Comparison of ENCODE assay signal across 8 mouse cellular contexts in the genomic region with DNA sequence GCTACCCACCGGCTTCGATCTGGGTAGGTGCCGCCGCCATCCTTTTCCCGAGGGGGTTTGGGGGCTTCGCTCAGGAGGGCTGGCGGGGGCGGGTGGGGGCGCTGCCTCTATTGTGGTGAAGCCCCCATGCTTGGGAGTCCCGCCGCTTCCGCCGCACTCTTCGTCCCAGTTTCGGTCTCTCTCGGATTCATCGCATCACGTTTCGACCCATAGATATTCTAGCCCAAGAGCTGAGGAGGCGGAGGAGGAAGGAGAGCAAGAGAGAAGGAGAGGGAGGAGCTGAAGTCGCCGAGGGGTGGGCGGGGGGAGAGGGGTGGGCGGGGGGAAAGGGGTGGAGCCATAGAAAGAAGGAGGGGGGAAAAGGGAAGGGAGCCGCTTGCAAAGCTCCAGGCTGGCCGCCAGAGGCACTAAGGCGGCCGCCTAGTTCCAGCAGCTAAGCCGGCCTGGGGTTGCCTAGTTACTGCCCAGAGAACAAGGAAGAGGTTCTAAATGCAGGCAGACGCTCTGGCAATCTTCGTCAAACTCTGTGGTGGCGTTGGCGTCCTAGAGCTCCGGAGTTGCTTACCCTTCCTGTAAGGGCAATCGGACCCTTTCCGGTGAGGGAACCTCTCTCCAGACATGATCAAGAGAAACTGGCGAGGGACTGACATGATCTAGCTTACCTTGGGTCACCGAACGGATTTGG. TPM values are rescaled to one million over a fixed set of nuclear protein-coding genes. Genes with fewer than 3 reads are reported as not detected.
A peak's percentile ranks its signal among the peaks of the same experiment; 100 is the strongest.
DNase-seq lines count a peak whose midpoint lies in the region; ATAC-seq and TF ChIP-seq lines count a peak whose summit lies in the region.

A gene (minus strand): TSS at position 283 of the 685 bp plus-strand sequence.

- no peaks in the 10 kb centered on the region for H3K79me3 ChIP-seq in C2C12 (ENCODE audit: low read depth)

- H3K27me3 ChIP-seq in C2C12 (ENCODE audit: control insufficient read depth, insufficient read depth, insufficient read length), result no peaks in the 10 kb centered on the region
- H3K27me3 ChIP-seq in erythroblast, embryonic 14.5 days (ENCODE audit: control insufficient read depth), result no peaks in the 10 kb centered on the region
- H3K27me3 ChIP-seq in heart, embryonic 12.5 days (replicated peaks), result no peaks in the 10 kb centered on the region
- H3K27me3 ChIP-seq in kidney, postnatal 0 days (ENCODE audit: insufficient read depth, low read length), result no peaks in the 10 kb centered on the region
- H3K27me3 ChIP-seq in liver, embryonic 11.5 days (replicated peaks; ENCODE audit: control insufficient read depth, insufficient read depth, low read length), result no peaks in the 10 kb centered on the region
- no peaks in the 10 kb centered on the region for H3K27me3 ChIP-seq in stomach, embryonic 14.5 days (ENCODE audit: control insufficient read depth, insufficient read depth, low read length)

- 0 out of 2 replicates have a peak, but pooled peaks have one; percentile 10 for TF ChIP-seq POLR2A in brain, embryonic 14.5 days (IDR thresholded peaks at IDR 0.05; ENCODE audit: borderline replicate concordance, extremely low read depth, insufficient read depth, insufficient read length, poor library complexity, severe bottlenecking)

- H3K9me3 ChIP-seq in erythroblast, embryonic 14.5 days (ENCODE audit: control insufficient read depth, low read length), result no peaks in the 10 kb centered on the region
- H3K9me3 ChIP-seq in heart, embryonic 12.5 days (replicated peaks), result no peaks in the 10 kb centered on the region
- H3K9me3 ChIP-seq in kidney, postnatal 0 days (replicated peaks; ENCODE audit: low read length), result no peaks in the 10 kb centered on the region
- H3K9me3 ChIP-seq in liver, embryonic 11.5 days (ENCODE audit: control insufficient read depth, low read length), result no peaks in the 10 kb centered on the region
- no peaks in the 10 kb centered on the region for H3K9me3 ChIP-seq in stomach, embryonic 14.5 days (ENCODE audit: control insufficient read depth, low read depth, low read length)

- H3K36me3 ChIP-seq in C2C12 (ENCODE audit: control insufficient read depth, insufficient read depth), result no peaks in the 10 kb centered on the region
- peaks cover 3% of the 10 kb centered on the region; the same call in 1 of the 2 replicates for H3K36me3 ChIP-seq in erythroblast, embryonic 14.5 days (ENCODE audit: control insufficient read depth)
- no peaks in the 10 kb centered on the region for H3K36me3 ChIP-seq in heart, embryonic 12.5 days
- no peaks in the 10 kb centered on the region for H3K36me3 ChIP-seq in kidney, postnatal 0 days (ENCODE audit: insufficient read depth, low read length)
- no peaks in the 10 kb centered on the region for H3K36me3 ChIP-seq in liver, embryonic 11.5 days (ENCODE audit: control insufficient read depth, insufficient read depth, low read length)
- no peaks in the 10 kb centered on the region for H3K36me3 ChIP-seq in stomach, embryonic 14.5 days (ENCODE audit: control insufficient read depth, insufficient read depth, low read length)

- H3ac ChIP-seq in C2C12 (ENCODE audit: control insufficient read depth, insufficient read length, low read depth), result peak within 1 kb of the TSS; percentile 69

- H3K79me2 ChIP-seq in C2C12 (ENCODE audit: control insufficient read depth, insufficient read depth), result peaks cover 7% of the 10 kb centered on the region

- peak within 1 kb of the TSS; percentile 81 for H3K9ac ChIP-seq in heart, embryonic 12.5 days
- peak within 1 kb of the TSS; percentile 65 for H3K9ac ChIP-seq in kidney, postnatal 0 days (ENCODE audit: low read depth, low read length)
- H3K9ac ChIP-seq in liver, embryonic 11.5 days (ENCODE audit: low read depth, low read length), result peak within 1 kb of the TSS; percentile 56
- peak within 1 kb of the TSS; percentile 36 for H3K9ac ChIP-seq in stomach, embryonic 14.5 days (replicated peaks; ENCODE audit: low read depth, low read length)

- peak; percentile 97 for DNase-seq in brain, embryonic 14.5 days (ENCODE audit: low read depth)
- DNase-seq in kidney, postnatal 0 days (ENCODE audit: low spot score), result peak; percentile 94
- DNase-seq in liver, embryonic 11.5 days (ENCODE audit: low spot score), result peak; percentile 62
- peak; percentile 89 for DNase-seq in naive thymus-derived CD4-positive, alpha-beta T cell, adult 2 months (ENCODE audit: low read depth)

- peak; percentile 93 for ATAC-seq in heart, embryonic 12.5 days (ENCODE audit: insufficient number of reproducible peaks, low FRiP score)
- peak; percentile 96 for ATAC-seq in kidney, postnatal 0 days (replicated peaks; ENCODE audit: low FRiP score, low read depth)
- peak; percentile 93 for ATAC-seq in liver, embryonic 11.5 days (replicated peaks; ENCODE audit: low FRiP score)
- peak; percentile 95 for ATAC-seq in stomach, embryonic 14.5 days (ENCODE audit: insufficient number of reproducible peaks, insufficient read depth, low FRiP score, low read depth)

- WGBS in heart, embryonic 12.5 days, result 14% methylated on average over 36 of the region's 39 CpGs
- WGBS in kidney, postnatal 0 days, result 26% methylated on average over 35 of the region's 39 CpGs
- WGBS in liver, embryonic 11.5 days, result 15% methylated on average over 37 of the region's 39 CpGs
- WGBS in stomach, embryonic 14.5 days, result 14% methylated on average over 33 of the region's 39 CpGs

- H3K27ac ChIP-seq in heart, embryonic 12.5 days (ENCODE audit: poor library complexity, severe bottlenecking), result peak within 1 kb of the TSS; percentile 81
- H3K27ac ChIP-seq in kidney, postnatal 0 days, result peak within 1 kb of the TSS; percentile 84
- peak within 1 kb of the TSS; percentile 59 for H3K27ac ChIP-seq in liver, embryonic 11.5 days (ENCODE audit: low read depth, low read length)
- peak within 1 kb of the TSS; percentile 75 for H3K27ac ChIP-seq in stomach, embryonic 14.5 days (ENCODE audit: low read length)

- H3K4me1 ChIP-seq in erythroblast, embryonic 14.5 days (ENCODE audit: control insufficient read depth), result peaks cover 3% of the 10 kb centered on the region
- no peaks in the 10 kb centered on the region for H3K4me1 ChIP-seq in heart, embryonic 12.5 days (replicated peaks)
- no peaks in the 10 kb centered on the region for H3K4me1 ChIP-seq in kidney, postnatal 0 days (replicated peaks; ENCODE audit: insufficient read depth, low read length)
- no peaks in the 10 kb centered on the region for H3K4me1 ChIP-seq in liver, embryonic 11.5 days (replicated peaks; ENCODE audit: control insufficient read depth, insufficient read depth, low read length)
- no peaks in the 10 kb centered on the region for H3K4me1 ChIP-seq in stomach, embryonic 14.5 days (ENCODE audit: control insufficient read depth, insufficient read depth, low read length)

- peak within 1 kb of the TSS; percentile 65 for H3K4me2 ChIP-seq in heart, embryonic 12.5 days
- peak within 1 kb of the TSS; percentile 58 for H3K4me2 ChIP-seq in kidney, postnatal 0 days (ENCODE audit: low read length)
- peak within 1 kb of the TSS; percentile 62 for H3K4me2 ChIP-seq in liver, embryonic 11.5 days
- H3K4me2 ChIP-seq in stomach, embryonic 14.5 days (replicated peaks; ENCODE audit: low read depth, low read length), result peak within 1 kb of the TSS; percentile 36

- no peak for TF ChIP-seq CTCF in C2C12 (IDR thresholded peaks at IDR 0.05; ENCODE audit: control insufficient read depth, insufficient read depth, insufficient read length)
- TF ChIP-seq CTCF in brain, embryonic 14.5 days (IDR thresholded peaks at IDR 0.05; ENCODE audit: borderline replicate concordance, extremely low read depth, insufficient read depth, insufficient read length), result peak; percentile 51; the same call in 1 of the 2 replicates
- peak; percentile 54 for TF ChIP-seq CTCF in kidney, postnatal 0 days (IDR thresholded peaks at IDR 0.05; ENCODE audit: low read depth)

- H3K4me3 ChIP-seq in C2C12 (ENCODE audit: insufficient read depth, poor library complexity, severe bottlenecking), result peak within 1 kb of the TSS; percentile 46
- peak within 1 kb of the TSS; percentile 83 for H3K4me3 ChIP-seq in erythroblast, embryonic 14.5 days (replicated peaks)
- H3K4me3 ChIP-seq in heart, embryonic 12.5 days, result peak within 1 kb of the TSS; percentile 62
- peak within 1 kb of the TSS; percentile 55 for H3K4me3 ChIP-seq in kidney, postnatal 0 days (replicated peaks; ENCODE audit: low read depth, low read length)
- H3K4me3 ChIP-seq in liver, embryonic 11.5 days (ENCODE audit: low read depth, low read length), result peak within 1 kb of the TSS; percentile 65
- peak within 1 kb of the TSS; percentile 48 for H3K4me3 ChIP-seq in stomach, embryonic 14.5 days (ENCODE audit: low read depth, low read length)

TF ChIP-seq in C2C12, 6 proteins besides CTCF, POLR2A, EP300 and RAD21:
- TF ChIP-seq USF1 (IDR thresholded peaks at IDR 0.05; ENCODE audit: low read depth) (no peak), MYOG (IDR thresholded peaks at IDR 0.05; ENCODE audit: control insufficient read depth, extremely low read depth, insufficient read length) (no peak)

RNA-seq across cellular contexts. Expression of the gene that starts here (rescaled TPM):
- 0.59 TPM for polyA plus RNA-seq in C2C12 (2012; fragmentation: generic; extraction: Trizol)
- polyA plus RNA-seq in brain, embryonic 14.5 days (2012; rRNA removed), result 5.3 and 6.4 TPM in 2 replicates
- polyA plus RNA-seq in erythroblast, embryonic 14.5 days (2012), result 0.02 and 0.04 TPM in 2 replicates
- 3.2 and 3.6 TPM in 2 replicates for polyA plus RNA-seq in heart, embryonic 12.5 days (2016; fragmentation: Nextera tagmentation; extraction: Ambion mirVana)
- polyA plus RNA-seq in kidney, postnatal 0 days (2015; fragmentation: Nextera tagmentation; extraction: Ambion mirVana), result 1.9 and 2.0 TPM in 2 replicates
- 2.5 and 2.6 TPM in 2 replicates for polyA plus RNA-seq in liver, embryonic 11.5 days (2014; fragmentation: Nextera tagmentation; extraction: Ambion mirVana)
- 6.7 and 6.9 TPM in 2 replicates for polyA plus RNA-seq in stomach, embryonic 14.5 days (2014; fragmentation: Nextera tagmentation; extraction: Ambion mirVana)

Comparison
In these comparisons a context has a peak if more than half of its experiments do, and no peak if none do; other contexts are left out.
1. Peak in every context shown above with its lines: DNase-seq, ATAC-seq, H3K4me3 ChIP-seq and H3K27ac ChIP-seq.